Mouse (Mus musculus) embryo, embryonic 10 days (tissue): ENCODE measurements around the gene C87499.

Source experiments
- DNase-seq: peaks from one replicate; pipeline ENCODE4 v3.0.0-alpha.2; 2015; ENCODE audit warnings: low spot score

The C87499 gene

DNA sequence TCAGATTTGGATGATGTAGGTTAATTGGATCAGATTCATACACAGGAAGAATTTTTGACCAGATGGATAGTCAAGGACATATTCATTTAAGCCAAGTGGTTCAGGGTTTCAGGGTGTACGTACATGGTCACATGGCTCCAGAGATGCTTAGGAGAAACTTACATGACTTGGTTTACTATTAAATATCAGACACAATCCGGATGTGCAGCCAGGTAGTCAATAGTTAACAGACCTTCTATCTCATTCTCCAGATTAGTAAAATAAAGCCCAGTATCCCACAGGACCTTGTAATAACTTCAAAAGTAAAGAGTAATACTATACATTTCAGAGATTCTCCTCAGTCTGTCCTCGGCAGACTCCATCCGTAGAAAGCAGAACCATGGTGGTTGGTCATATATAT lies at the start of gene C87499:
C87499 (minus strand) TSS at position 101 of the 400 bp plus-strand sequence.
- no peak for DNase-seq

DNA sequence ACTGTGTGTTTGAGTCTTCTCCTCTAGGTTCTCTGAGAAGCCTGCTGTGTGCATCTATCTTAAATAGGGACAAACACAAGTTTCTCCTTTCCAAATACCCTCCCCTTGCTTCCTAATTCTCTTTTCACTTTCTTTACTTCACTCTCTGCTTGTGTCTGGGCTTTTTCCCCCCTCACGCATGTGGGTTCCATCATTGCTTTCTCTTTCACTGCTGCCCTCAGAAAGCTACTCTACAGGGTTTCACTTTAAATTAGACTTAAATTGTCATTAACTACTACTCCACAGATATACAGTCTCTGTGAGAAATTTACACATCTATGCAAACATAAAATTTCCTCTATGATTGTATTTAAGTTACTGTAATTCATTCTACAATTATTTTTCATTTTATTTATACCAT lies 49.6 kb upstream of the C87499 start, which contains the start of gene Ifna2:
Ifna2 (minus strand) TSS at position 101 of the 400 bp plus-strand sequence.
- no peak for DNase-seq

DNA sequence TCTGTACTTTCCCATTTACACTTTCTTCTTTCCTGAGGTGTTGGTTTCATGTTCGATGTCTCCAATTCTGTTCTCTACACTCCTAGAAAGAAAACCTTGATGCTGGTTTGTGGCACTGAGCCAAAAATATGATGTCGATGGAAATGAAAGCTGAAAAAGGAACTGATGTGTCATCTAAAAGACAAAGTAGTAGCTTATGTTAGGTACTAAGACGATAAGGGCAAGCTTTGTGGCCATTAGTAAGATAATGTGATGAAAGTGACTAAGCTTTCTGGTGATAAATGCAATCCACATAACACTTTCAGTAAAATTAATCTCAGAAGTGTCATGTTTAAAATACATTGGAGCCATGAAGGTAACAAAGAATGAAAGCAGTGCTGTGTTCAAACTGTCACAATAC lies 47.1 kb upstream of the C87499 start:
- DNase-seq: no peak

DNA sequence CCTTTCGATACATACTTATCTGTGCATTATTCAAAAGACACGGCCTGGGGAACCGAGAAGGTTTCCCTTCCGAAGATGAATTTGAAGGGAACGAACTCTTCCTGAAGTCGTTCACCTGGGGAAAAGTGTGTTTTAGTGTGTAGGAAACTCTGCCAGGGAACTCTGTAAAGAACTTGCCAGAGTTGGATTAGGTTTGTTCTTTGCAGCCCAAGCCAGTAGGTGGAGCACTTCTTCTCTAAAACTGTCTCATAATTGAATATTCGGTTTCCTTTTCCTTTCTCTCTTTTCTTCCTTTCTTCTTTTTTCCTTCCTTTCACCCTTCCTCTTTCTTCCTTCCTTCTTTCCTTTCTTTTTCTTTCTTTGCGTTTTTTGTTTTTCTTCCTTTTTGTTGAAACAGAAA lies 46.2 kb upstream of the C87499 start:
- peak; percentile 12 for DNase-seq

GRCm38 (mm10) chr4:88676824-88677223 lies 42.6 kb upstream of the C87499 start, which contains the start of gene Ifna16:
TSS of gene Ifna16 (minus strand) at chr4:88676924.
- no peak for DNase-seq

GRCm38 (mm10) chr4:88655461-88655860 lies 21.2 kb upstream of the C87499 start:
- DNase-seq: no peak

DNA sequence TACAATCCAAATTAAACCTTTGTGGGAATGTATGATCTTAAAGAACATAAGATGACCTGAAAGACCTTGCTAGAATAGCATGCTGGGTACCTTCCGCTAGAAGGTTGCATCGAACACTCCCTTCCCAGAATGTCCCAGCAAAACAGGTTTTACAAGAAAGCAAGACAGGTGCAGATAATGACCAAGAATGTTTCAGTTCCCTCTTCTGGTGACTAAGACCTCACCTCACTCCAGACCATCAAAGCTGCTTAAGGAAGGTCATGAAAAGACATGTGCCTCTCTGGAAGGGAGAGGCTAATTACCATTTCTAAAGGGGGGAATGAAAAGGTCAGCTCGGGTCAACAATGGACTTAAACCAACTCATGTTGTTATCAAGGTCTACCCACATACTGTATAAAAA lies 19.4 kb upstream of the C87499 start:
- DNase-seq: no peak

GRCm38 (mm10) chr4:88644359-88644758 lies 10.1 kb upstream of the C87499 start, which contains the start of gene Ifna13:
TSS of gene Ifna13 (minus strand) at chr4:88644459.
- DNase-seq: no peak

DNA sequence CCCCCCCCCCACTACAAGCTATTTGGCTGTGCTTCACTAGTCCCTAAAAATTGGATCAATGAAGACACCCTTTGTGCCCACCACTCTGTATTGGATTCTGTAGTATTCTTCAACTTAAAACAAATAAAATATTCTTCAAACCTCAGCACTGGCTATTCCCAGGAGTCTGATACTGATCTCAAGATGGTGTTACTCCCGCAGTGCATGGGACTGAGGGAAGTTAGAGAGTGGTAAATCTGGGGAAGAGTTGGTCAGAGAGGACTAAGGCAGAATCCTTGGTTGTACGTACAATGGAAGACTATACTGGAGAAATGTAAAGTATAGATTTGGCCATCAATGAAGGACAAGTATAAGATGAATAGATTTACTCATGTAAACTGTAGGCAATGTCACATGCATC lies 8.3 kb upstream of the C87499 start:
- peak; percentile 11 for DNase-seq

DNA sequence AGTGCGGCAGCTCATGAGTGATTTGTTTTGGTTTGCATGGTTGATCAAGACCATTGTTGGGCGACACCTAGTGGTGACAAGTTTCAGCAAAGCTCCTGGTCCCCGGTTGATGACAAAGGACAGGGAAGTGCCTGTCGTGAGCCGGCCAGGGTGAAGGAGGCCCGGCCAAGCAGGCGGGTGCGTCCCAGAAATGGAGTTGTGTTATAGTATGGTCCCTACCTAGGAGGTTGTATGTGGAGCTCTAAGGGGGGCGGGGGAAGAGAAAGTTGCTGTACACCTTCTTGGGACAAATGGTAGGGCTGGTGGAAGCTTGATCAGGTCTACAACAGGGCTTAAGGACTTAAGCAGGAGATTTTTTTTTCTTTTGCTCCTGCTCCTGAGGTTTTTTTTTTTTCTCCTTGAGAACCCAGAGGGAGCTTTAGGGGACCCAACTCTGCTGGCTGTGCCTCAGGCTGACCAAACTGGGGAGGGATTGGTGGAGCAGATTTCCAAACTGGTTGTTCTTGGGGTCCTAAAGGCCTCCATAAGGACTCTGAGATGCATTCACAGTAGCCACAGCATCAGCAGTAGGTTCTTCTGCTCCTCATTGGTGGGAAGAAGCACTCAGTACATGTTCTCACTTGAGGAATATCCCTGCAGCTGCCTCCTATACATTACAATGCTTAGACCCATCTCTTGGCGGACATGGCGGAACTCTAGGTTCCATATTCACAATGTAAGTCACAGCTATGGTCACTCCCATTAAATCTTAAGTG lies 7.0 kb upstream of the C87499 start:
- DNase-seq: peak; percentile 99

- no peak for DNase-seq
These were observed 6.5 kb upstream of the C87499 start for GRCm38 (mm10) chr4:88640704-88641076.

- DNase-seq: no peak
These were observed 30.9 kb downstream of the C87499 start, which contains the start of gene Ifna12 for GRCm38 (mm10) chr4:88603276-88603675. TSS of gene Ifna12 (minus strand) at chr4:88603376.

GRCm38 (mm10) chr4:88592285-88592684 lies 41.9 kb downstream of the C87499 start, which contains the start of gene Ifna9:
TSS of gene Ifna9 (minus strand) at chr4:88592385.
- DNase-seq: no peak
